Mouse (Mus musculus) kidney, adult 2 months (tissue): ENCODE results near the gene Trim59.

Experiments
- CTCF ChIP-seq: fragments of 200-500 bp; conservative IDR thresholded peaks from 2 replicates; pipeline ENCODE4 v1.5.1; 2011; ENCODE audit warnings: low read depth, mild to moderate bottlenecking, control low read depth, low read length, moderate library complexity, mixed read lengths; ENCODE audit not compliant: insufficient read depth, insufficient read length
- POLR2A ChIP-seq: fragments of 200-500 bp; IDR thresholded peaks from one replicate; pipeline ENCODE4 v1.6.1; 2011; ENCODE audit warnings: low read depth, low read length, control low read depth

- TF ChIP-seq POLR2A = no peak
- no peak for TF ChIP-seq CTCF
Measured at GRCm38 (mm10) chr3:69041298-69041697, 3.3 kb downstream of the Trim59 start.
